Mouse (Mus musculus): Measurements from ENCODE around the gene Setx.
"Not testable (repeated sequence)": the region's sequence is repeated elsewhere in the genome, so short reads cannot be mapped to it uniquely, and the experiment has no call there.

Setx gene

DNA sequence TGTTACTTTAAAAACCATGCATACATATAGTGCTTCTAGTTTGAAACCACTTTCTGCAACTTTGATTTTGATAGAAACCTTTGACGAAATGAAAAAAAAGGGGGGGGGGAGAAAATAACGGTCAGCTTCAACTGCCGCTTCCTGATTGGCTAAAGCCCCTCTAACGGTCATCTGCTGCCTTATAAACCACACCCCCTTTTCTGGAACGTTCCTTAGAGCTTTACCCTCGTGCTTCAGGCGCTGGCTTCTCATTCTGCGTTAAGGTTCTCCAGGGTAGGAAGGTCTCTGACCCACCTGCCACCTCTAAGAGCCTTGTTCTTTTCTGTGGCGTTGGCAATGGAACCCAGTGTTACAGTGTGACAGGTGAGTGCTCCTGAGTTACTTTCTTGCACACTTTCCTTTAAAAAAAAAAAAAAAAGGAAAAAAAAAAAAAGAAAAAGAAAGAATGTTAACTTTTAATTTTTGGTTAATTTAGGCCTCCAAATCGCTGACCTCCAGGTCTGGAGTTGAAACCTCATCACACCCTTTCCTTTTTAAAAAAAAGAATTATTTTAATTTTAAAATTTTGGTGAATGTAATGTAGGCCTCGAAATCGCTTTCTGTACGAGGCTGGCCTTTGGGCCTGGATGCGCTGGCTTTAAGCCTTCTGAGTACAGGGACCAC lies at the start of gene Setx:
Gene Setx (plus strand): TSS at position 275 of the 663 bp plus-strand sequence.
- no peak for DNase-seq (ENCODE audit: low read depth)

DNA sequence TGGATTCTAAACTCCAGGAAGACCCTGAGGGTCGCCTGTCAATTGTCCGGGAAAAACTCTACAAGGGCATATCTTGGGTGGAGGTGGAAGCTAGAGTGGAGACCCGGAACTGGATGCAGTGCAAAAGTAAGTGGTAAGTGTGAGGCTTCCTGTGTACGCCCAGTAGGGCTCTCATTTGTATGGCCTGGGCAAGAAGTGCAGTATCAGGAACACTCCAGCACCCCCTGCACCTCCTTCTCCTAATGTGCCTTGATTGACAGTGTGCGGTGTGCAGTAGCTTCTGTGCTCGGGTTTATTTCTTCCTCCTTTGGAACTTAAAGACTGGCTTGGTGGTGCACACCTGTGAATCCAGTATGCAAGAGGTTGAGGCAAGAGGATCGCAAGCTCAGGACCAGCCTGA lies 49.3 kb upstream of the Setx start:
- no peak for DNase-seq (ENCODE audit: low read depth)

DNA sequence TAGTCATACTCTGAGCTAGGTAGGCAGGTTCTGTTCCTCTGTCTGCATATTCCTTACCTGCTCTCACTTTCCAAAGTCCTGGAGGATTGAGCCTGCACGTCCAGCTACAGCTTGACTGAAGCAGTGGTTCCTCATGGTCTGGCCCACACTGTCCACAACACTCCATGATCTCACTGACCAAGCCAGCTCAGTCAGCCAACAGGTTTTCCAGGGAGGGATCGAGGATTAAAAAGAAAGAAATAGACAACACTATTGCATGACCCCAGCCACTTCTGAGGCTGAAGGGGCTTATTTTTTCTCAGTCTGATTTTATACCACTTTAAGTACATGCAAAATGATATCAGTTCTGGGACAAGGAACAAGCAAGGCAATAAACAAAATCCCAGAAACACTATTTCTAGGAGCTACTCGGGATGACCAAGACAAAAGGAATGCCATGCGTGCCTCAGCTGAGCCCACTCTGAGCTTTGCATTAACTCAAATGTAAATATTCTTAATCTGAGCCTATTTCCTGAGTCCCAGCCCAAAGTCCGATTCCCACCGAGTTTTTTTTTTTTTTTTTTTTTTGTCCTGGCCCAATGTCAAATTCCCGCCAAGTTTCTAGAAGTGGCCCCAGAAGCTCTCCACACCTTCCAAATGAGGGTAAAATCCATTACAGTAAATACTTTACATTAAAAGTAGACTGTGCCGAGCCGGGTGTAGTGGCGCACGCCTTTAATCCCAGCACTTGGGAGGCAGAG lies 48.5 kb upstream of the Setx start:
- DNase-seq (ENCODE audit: low read depth), result no peak

DNA sequence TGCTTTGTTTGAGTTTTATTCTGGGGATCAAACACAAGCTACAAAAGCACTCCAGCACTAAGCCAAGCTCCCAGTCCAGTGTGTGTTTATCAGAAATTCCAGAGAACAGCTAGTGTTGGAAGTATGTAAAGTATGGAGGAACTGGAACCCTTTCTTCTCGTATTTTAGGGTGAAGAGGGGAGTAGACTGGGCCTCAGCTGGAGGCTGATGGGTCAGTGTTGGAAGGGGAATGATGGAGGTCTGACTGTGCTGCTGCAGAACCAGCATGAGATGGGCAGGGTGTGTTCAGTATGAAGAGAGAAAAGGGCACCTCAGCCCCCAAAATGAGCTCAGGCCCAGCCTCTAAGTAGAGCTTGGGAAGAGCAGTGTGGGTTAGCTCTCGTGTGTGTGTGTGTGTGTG lies 47.8 kb upstream of the Setx start:
- no peak for DNase-seq (ENCODE audit: low read depth)

DNA sequence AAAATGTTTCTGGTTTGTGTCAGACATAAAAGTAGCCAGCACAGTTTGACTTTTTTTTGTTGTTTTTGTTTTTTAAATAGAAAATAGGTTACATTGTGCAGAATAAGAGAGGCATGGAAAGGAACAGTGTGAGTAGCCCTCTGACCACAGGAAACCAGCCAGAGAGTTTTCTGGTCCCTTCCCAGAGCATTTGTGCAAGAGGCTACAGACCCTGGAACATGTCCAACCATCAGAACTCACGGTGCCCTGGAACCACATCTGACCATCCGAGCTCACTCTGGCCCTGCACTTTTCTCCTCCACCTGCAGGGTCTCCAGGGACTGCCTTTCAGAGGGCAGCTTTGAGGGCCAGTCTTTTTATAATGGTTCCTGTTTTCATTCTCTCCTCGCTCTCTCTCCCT lies 42.0 kb upstream of the Setx start:
- no peak for DNase-seq (ENCODE audit: low read depth)

DNA sequence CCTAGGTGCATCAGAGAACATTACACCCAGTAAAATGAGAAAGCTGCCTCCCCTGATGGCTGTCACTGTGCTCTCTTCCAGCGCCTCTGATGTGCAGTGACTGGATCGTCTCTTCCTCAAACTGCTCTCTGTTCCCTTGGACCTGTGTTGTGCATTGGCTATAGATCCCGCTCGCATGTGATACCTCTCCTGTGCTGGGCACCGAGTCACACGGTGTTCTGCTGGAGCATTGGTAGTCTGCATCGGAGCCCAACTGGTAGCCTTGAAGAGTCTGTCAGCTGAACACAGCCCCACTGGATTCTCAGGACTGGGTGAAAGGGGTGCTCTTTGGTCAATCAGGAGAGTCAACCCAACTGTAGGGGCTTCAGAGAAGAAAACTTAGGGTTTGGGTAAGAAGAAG lies 38.0 kb upstream of the Setx start:
- no peak for DNase-seq (ENCODE audit: low read depth)

DNA sequence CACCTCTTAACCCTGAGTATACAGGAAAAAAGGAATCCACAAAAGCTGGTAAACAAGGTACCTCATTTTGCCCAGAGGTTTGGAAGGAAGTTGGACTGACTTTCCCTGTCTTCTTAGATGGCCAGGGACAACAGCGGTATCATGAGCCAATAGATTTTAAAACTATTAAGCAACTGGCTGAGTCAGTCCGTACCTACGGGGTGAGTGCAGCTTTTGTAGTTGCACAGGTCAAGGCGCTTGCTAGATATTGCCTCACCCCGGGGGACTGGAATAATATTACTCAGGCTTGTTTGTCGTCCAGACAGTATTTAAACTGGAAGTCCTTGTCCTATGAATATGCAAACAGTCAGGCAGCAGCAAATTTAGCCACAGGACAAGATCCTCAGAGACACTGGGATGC lies 34.7 kb upstream of the Setx start:
- not testable (repeated sequence) for DNase-seq (ENCODE audit: low read depth)

DNA sequence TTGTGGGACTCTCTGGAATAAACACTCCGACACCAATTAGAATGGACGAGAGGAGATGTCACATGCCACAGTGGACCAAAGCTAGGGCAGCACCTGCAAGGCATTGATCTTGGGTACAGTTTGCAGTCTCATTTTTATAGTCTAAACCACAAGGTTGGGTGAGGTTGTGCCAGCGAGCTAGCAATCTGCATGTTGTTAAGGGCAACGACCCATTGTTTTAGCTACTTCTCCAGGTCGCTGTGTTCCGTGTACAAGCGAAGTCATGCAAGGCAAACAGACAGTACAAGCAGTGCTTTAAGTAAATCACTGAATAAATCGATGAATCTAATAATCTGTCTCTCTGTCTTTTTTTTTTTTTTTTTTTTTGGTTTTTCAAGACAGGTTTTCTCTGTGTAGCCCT lies 28.3 kb upstream of the Setx start:
- no peak for DNase-seq (ENCODE audit: low read depth)

DNA sequence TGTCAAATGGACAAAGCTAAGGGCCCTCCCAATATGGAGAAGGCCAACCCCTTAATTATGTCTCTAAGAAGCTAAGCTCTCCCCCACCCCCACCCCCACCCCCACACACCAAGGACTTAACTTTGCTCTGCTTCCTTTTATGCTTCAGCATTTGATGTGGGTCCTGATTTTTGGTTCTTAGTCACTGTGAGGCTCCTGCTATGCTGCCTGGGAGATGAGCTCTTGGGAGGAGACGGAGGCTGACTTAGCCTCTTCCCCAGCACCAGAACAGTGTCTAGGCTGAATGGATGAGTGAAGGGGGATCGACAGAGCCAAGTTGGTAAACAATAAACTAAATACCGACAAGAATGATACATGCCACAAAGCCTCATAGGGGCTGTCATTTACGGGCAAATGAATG lies 27.2 kb upstream of the Setx start:
- DNase-seq (ENCODE audit: low read depth), result no peak

DNA sequence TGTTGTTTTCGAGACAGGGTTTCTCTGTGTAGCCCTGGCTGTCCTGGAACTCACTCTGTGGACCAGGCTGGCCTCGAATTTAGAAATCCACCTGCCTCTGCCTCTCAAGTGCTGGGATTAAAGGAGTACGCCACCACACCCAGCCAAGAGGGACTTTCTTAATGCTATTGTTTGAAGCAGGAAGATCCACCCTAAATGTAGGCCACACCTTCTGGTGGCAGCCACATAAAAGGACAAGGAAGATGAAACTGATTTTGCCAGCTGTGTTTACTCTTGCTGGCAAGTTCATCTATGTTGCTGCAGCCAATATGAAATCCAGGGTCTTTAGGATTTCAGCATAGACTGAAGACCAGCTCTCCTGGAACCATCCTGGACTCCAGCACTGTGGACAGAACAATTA lies 26.5 kb upstream of the Setx start:
- DNase-seq (ENCODE audit: low read depth), result no peak

DNA sequence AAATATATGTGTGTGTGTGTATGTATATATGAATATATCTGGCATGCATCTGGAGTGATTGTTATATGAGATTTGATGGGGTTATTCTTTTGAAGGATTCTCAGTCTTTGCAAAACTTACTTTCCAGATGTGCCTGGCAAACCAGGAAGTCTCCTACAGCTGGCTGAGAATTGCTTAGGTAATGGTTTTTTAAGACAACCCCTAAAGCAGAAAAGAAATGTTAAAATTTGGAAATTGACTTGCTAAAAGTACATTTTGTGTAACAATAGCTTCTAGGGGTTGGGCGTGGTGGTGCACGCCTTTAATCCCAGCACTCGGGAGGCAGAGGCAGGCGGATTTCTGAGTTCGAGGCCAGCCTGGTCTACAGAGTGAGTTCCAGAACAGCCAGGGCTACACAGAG lies 26.0 kb upstream of the Setx start:
- DNase-seq (ENCODE audit: low read depth), result not testable (repeated sequence)

DNA sequence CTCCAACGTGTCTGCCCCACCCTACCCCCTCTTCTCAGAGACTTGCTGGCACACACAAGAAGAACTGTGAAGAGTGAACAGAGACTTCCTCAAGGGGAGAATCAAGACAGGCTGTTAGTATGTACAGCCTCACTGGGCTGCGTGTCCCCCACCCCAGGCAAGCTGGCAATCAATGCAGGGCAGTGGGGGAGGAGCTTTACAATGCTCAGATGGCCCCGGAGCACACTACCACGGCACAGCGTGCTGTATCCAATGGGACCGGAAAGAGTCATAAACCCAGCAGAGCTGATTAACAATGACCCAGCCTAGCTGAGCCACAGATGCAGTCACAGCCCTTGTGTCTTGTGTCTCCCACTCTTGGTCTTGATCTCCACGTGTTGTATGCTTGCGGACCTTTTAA lies 25.2 kb upstream of the Setx start:
- DNase-seq (ENCODE audit: low read depth), result no peak

DNA sequence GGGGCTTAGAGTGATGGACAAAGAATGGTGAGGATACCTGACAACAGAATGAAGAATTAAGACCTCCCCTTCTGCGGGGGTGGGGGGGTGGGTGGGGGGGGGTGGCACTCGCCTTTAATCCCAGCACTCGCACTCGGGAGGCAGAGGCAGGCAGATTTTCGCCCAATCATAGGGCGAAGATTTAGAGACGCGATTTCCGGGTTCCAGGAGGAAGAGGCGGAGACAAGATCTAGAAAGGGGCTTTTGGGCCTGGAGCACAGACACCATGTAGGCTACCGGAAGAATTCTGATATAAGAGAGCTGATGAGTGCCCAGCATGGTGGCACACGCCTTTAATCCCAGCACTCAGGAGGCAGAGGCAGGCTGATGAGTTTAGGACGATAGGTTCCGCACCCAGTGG lies 24.3 kb upstream of the Setx start:
- no peak for DNase-seq (ENCODE audit: low read depth)

DNA sequence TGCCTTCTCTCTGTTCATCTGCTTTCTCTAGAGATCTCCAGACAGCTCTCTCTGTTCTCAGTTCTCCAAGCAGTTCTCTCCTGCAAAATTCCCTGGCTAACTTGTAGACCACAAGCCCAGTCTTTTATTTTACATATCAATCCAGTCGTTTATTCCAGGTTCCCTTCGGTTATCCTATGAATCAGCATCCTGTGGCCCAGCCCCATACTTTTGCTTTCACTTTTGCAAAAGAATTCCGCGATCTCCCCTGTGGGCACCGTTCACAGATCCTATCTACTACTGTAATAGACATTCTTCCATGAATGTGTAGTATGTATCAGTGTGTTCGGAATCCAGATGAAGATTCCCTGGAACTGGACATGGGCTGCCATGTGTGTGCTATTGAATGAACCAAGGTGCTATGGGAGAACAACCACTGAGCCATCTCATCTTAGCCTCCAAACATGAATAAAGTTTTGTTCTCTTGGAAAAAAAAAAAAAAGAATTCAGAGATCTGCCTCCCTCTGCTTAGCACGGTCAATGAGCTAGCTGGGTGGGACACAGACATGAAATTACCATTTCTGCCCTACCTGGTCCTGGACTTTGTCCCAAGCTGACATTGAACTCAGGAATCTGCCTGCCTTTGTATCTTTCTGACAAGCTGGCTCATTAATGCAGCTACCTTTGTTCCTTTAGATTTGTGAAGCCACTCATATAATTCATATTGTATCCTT lies 23.0 kb upstream of the Setx start:
- DNase-seq (ENCODE audit: low read depth), result no peak

DNA sequence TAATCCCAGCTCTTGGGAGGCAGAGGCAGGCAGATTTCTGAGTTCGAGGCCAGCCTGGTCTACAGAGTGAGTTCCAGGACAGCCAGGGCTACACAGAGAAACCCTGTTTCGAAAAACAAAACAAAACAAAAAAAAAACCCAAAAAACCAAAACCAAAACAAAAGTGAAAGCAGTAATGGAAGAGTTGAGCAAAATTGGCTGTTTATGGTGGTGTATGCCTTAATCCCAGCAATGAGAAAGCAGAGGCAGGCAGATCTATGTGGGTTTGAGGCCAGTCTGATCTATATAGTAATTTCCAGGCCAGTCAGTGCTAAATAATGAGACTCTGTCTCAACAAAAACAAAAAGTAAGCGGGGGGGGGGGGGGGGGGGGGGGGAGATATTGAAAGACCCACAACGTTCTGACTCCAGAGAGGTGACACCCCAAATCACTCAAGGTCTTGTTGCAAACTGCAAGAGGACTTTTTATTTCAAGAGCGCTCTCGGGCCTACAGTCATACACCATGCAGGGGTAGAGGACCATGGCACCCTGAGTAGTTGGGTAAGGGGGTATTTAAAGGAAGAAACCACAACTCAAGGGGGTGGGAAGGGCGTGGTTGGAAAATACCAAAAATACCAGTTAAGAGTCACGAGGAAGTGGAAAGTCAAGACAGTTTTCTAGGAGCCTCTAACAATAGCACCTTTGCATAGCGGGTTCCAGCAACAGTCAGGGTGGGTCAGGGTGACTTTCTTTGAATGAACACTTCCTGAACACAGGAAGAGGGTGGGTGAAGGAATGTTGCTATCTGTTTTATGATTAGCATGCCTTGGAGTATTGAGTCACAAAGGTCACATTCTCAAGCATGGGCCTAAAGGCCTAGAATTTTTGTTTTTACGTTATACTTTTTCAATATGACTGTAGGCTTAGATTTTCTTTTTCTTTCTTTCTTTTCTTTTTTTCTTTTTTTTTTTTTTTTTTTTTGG lies 21.3 kb upstream of the Setx start:
- not testable (repeated sequence) for DNase-seq (ENCODE audit: low read depth)

DNA sequence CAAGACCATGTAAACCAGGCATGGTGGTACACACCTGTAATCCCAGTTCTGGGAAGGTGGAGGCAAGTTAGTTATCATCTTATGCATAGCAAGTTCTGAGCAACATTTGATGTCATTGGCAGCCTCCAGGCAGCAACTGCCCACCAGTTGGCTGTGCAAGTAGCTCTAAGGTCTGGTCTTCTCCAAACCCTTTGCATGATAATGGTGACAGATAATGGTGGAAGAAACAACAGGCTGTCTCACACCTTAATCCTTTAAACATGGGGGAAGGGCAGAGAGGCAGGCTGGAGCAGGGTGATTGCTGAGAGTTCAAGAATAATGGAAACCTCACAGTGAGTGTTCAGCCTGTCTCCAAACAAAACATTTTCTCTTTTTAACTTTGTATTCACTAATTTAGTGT lies 3.0 kb upstream of the Setx start:
- no peak for DNase-seq (ENCODE audit: low read depth)

DNA sequence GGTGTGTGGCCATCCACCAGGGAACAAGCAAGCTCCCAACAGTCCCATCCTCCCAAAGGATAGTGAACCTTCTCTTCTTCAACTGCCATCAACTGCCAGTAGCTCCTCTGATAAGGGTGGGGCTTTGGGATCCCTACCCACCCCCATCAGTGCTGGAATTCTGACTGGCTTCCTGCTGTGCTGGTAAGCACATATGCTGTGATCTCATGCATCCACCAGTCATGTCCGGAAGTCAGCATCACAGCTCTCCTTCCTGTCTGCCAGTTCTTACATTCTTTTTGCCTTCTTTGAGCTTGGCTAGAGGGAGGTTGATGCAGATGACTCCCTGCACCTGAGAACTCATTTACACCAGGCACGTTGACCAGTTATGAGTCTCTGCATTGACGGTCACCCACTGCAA lies 1.5 kb upstream of the Setx start:
- DNase-seq (ENCODE audit: low read depth), result no peak

DNA sequence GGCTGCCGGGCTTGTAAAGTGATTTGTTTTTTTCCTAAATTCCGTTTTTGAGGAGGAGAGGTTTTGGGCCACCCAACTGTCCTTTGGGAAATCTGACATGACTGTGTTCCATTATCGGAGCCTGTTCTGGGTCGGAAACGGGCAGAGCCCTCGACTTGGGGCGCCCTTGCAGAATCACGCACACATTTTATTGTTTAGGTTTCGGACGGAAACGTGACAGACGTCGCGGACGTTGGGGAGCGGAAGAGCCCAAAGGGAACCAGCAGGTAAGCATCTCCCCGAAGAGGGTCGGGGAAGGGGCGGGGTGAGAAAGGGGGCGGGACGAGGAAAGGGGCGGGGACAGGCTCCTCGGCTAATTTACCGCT lies 572 bp downstream of the Setx start:
- no peak for DNase-seq (ENCODE audit: low read depth)

DNA sequence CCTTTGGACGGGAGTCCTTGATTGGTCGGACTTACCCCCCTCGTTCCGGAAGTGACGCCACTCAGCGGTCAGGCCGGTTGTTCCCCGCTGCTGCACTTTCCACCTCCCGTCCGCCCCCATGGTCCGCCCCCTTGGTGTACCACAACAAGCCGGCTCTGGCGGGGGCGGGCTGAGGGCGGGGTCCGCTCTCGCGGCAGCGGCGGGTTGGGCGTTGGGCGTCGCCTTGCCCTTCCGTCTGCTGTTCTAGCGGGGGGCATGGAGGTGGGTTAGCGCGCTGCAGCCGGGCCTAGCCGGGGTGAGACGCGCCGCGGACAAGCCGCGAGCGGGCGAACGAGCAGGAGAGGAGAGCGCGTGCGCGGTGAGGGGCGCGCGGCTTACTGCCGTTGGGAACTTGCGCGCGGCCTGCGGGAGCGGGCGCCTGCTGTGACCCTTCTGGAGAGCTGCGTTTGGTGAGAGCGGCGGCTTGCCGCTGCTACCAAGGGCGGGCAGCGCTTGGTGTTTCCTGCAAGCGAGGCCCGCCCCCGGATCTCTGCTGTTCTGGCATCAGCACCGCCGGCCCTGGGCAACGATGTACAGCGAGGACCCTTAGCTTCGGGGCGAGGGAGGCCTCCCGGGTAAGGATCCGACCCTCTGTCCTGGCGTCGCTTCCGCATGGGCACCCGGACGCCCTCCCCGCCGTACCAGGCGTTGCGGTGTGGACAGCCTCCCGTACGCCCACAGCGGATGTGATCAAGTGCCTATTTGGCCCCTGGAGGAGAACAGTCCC lies 1.1 kb downstream of the Setx start:
- DNase-seq (ENCODE audit: low read depth), result peak; percentile 98

DNA sequence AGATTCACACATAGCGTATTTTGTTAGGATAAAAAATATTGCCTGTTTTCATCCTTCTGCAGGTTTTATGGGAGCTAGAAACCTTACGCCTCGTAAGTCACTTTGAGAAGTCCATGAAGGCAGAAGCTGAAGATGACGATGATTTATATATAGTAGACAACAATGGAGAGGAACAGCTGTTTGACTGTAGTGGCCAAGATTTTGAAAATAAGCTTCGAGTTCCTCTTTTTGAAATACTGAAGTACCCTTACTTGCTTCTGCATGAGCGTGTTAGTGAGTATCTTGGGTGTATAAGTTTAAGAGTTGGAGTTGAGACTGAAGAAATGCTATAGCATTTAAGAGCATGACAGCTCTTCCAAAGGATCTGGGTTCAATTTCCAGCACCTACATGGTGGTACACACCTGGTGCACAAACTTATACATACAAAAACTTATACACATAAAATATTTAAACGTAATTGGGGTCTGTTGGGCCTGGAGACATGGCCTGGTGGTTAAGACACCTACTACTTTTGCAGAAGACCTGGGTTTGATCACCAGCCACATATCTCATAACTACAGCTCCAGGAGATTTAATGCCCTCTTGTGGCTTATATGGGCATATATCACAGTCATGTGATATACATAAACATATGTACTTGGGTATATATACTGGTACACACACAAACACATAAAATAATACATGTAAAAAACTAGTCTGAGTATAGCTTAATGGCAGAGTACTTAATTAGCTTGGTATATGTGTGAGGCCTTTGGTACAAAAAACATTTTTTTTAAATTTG lies 6.3 kb downstream of the Setx start:
- no peak for DNase-seq (ENCODE audit: low read depth)

DNA sequence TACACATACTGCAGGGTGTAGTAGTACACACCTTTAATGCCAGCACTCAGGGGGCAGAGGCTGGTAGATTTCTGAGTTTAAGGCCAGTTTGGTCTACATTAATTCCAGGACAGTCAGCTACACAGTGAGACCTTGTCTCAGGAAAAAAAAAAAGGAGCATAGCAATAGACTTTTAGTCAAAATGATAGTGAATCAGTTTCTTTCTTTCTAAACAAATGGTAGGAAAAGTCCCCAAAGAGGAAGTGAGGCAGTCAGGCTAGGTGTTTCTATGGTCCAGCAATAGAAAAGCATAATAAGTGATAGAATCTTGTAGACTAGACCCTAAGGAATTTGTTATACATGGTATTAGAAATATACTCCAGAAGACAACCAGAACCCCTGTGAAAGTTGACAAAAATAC lies 11.2 kb downstream of the Setx start:
- DNase-seq (ENCODE audit: low read depth), result no peak

All from c-Kit-positive CD71-negative TER-119-negative erythroid progenitor cells, embryonic 14.5 days (primary cell).